Mouse (Mus musculus): ENCODE data around the gene Rpl9-ps6.
"Not testable (repeated sequence)": the region's sequence is repeated elsewhere in the genome, so short reads cannot be mapped to it uniquely, and the experiment has no call there.

Gene Rpl9-ps6

GRCm38 (mm10) chr19:32480791-32481442, 14.5 kb upstream of the Rpl9-ps6 start:
- no peak for DNase-seq (ENCODE audit: low spot score)

GRCm38 (mm10) chr19:32480255-32480654, 13.9 kb upstream of the Rpl9-ps6 start:
- no peak for DNase-seq (ENCODE audit: low spot score)

- DNase-seq (ENCODE audit: low spot score) = no peak
Observed at GRCm38 (mm10) chr19:32476712-32477052, 10.3 kb upstream of the Rpl9-ps6 start.

- no peak for DNase-seq (ENCODE audit: low spot score)
Observed at GRCm38 (mm10) chr19:32476016-32476711, 9.8 kb upstream of the Rpl9-ps6 start.

DNA sequence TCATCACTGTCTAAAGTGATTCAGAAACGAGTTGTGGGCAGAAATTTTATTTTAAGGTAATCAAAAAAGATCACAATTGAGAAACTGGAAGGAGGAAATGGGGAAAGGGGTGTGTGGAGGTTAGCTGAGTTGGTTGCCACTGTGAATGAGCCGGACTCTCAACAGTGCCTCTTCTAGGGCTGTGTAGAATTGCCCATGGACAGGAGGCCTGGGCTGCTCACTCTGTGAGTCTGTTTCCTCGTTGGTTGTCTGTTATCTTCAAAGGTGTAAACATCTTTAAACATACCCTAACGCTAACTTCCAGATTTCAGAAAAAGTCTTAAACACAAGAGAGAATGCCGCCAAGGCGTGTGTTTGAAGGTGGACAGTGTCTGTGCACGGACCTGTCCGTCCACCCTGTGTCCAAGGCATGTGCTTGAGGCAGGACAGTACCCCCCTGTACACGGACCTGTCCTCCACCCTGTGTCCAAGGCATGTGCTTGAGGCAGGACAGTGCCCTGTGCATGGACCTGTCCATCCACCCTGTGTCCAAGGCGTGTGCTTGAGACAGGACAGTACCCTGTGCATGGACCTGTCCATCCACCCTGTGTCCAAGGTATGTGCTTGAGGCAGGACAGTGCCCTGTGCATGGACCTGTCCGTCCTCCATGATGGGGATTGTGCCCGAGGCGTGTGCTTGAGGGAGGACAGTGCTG, 4.3 kb upstream of the Rpl9-ps6 start:
- DNase-seq (ENCODE audit: low spot score) = no peak

DNA sequence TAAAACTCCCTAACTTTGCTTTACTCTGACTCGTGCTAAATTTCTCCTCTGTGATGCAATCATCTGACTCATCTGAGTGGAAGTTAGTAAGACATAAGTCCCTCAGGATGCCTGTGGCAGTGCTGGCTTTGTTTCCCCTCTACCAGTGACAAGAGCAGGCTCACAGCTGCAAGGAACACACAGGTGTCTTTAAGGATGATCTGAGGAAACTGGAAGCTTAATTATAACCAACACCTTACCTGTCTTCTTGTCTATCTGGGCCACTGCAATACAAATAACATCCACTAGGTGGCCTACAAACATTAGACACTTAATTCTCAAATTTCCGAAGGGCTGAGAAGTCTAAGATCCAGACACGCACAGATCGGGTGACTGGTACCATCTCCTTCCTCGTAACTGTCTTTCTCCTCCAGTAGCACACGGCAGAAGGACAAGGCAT, 3.7 kb upstream of the Rpl9-ps6 start:
- peak; percentile 41 for DNase-seq (ENCODE audit: low spot score)

DNA sequence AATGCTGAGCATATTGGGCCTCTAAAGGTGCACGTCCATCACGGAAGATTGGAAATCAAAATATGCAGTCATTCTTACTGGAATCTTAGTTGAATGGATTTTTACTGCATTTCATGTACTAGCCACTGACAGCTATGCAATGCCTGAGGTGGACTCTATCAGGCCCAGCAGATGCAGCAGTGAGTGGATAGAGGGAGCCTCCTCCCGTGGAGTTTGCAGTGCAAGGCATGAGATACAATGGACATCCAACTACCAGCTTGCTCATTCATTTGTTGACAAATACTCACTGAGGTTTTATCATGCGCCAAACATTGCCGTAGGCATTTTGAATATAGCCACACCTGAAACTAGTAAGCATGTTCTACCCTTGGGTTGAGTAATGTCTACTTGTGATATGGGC, 947 bp upstream of the Rpl9-ps6 start:
- DNase-seq (ENCODE audit: low spot score) = no peak

DNA sequence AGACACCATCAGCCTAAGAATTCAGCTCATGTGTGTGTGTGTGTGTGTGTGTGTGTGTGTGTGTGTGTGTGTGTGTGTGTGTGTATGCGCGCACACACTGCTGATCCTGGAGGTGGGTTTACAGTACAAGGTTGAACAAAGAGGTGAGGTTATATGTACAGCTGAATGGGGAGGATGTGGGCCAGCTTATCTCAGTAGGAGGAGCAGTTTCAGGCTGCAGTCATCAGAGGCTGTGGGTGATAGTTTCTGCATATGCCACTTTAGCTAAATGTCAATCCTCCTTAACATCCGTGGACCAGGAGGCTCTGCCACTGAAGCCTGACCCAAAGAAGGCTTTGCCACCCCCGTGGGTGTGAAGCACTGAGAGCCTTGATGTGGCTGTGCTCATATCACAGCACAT, 1.1 kb downstream of the Rpl9-ps6 start:
- DNase-seq (ENCODE audit: low spot score) = no peak

DNA sequence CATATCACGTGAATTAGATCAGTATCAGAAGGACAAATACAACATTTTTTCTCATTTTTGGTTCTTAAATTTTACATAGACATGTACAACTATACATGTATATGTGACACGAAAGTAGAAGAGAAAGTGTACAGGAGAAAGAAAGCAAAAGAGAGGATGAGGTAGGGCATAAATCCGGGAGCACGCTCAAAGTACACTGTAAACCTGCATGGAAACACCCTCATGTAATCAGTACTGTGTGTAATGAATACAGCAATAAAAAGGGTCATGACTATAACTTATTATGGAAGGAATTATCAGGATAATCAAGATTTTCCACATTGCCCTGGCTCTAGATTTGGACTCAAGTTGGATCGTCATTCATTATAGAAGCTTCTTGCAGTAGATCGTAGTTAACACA, 3.3 kb downstream of the Rpl9-ps6 start:
- no peak for DNase-seq (ENCODE audit: low spot score)

- not testable (repeated sequence) for DNase-seq (ENCODE audit: low spot score)
Observed at GRCm38 (mm10) chr19:32457631-32458030, 8.7 kb downstream of the Rpl9-ps6 start.

DNA sequence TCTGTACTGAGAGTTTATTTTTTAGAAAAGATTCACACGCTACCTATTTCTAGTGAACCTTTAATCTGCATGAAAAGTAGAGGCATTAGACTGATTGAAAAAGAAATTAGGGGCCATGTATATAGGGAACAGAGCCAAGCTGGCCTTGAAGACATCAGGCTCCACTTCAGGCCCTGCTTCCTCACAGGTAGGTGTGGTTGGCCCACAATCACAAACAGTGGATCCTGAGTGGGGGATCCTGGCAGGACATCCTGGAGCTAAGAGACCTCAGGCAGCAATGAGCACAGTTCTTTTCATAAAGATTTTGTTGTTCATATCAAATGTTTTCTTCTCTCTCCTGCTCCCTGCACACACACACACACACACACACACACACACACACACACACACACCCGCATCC, 9.6 kb downstream of the Rpl9-ps6 start:
- no peak for DNase-seq (ENCODE audit: low spot score)

- DNase-seq (ENCODE audit: low spot score) = no peak
Observed at GRCm38 (mm10) chr19:32452231-32452630, 14.1 kb downstream of the Rpl9-ps6 start.

- DNase-seq (ENCODE audit: low spot score) = no peak
Observed at GRCm38 (mm10) chr19:32448931-32449330, 17.4 kb downstream of the Rpl9-ps6 start.

GRCm38 (mm10) chr19:32441568-32441967, 24.8 kb downstream of the Rpl9-ps6 start:
- DNase-seq (ENCODE audit: low spot score) = no peak

- no peak for DNase-seq (ENCODE audit: low spot score)
Observed at GRCm38 (mm10) chr19:32439356-32439755, 27.0 kb downstream of the Rpl9-ps6 start.

DNA sequence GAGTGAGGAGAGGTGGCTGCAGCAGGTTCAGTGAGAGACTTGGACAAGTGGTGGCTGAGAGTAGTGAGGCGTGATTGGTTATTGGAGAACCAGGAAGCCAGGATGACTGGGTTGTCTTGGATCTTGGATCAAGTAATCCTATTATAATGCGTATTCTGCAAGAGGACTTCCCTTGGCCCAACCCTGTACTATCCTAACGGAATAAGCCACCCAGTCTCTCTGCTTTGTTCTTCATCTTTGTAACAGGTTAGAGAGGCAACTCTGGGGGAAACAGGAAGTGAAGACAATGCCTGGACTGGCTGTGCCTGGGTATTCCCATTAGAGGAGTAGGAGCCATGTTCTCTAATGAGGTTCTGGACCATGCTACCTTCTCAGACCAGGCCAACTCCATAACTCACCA, 40.5 kb downstream of the Rpl9-ps6 start:
- DNase-seq (ENCODE audit: low spot score) = no peak

GRCm38 (mm10) chr19:32424706-32425105, 41.7 kb downstream of the Rpl9-ps6 start:
- no peak for DNase-seq (ENCODE audit: low spot score)

DNA sequence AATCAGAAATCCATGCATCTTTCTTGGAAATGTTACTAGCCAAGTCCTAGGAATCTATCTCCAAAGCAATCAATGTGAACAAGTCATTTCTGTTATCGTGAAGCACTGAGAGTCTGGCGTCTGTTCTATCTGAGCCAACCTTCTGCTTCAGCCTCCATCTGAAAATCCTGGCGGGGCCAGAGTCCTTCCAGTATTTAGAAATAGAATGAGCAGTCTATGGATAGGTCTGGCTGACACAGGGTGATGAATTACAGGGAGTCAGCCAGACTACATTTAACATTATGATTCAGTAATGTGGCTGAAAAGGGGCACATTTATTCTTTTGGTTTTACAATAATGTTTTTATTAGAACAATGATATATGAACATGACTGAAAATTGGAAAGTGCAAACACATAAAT, 47.3 kb downstream of the Rpl9-ps6 start:
- no peak for DNase-seq (ENCODE audit: low spot score)

- no peak for DNase-seq (ENCODE audit: low spot score)
Observed at GRCm38 (mm10) chr19:32416692-32417317, 49.6 kb downstream of the Rpl9-ps6 start.

All from ovary, postnatal 14 days (tissue).